Mouse (Mus musculus): ENCODE data around the gene Ppil1.

DNA sequence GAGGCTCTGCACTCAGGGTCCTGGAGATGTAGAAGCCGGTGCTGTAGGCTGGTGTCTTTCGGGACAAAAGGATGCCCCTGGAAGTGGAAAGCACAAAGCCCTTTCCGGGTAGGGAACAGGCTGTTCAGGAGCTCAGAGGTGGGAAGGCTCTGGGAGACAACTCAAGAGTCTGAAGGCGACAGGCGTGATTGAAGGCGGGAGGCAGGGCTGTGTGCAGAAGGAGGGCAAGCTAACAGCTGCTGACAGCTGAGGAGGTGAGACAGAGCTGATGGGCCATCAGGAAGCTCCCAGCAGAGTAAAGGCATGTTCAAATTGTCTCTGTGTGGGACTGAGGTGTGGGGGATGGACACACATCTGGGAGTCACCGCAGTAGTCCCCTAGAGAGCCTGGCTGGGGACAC is 27.9 kb downstream of the Ppil1 start:
- TF ChIP-seq EP300 (IDR thresholded peaks at IDR 0.05; ENCODE audit: low read depth) (no peak), CTCF (IDR thresholded peaks at IDR 0.05; ENCODE audit: low read depth) (no peak)

Measured in liver, postnatal 0 days (tissue).